Mouse (Mus musculus) bone marrow, adult 2 months (tissue): ENCODE measurements around the gene Slc38a6.

ENCODE experiments used
- CTCF ChIP-seq: fragments of 200-500 bp; IDR thresholded peaks from 2 replicates; pipeline ENCODE4 v1.5.1; 2011; ENCODE audit warnings: low read length, control low read depth; ENCODE audit not compliant: control insufficient read depth, insufficient read depth
- POLR2A ChIP-seq: fragments of 200-500 bp; IDR thresholded peaks from 2 replicates; pipeline ENCODE4 v1.6.1; 2011; ENCODE audit warnings: low read depth, mild to moderate bottlenecking, control low read depth, low read length, borderline replicate concordance; ENCODE audit not compliant: control insufficient read depth

GRCm38 (mm10) chr12:73394571-73394970 is 108.0 kb downstream of the Slc38a6 start:
- TF ChIP-seq CTCF = no peak
- no peak for TF ChIP-seq POLR2A
